Mouse (Mus musculus): Measurements from ENCODE around the gene Hist1h3i. TPM values are rescaled to one million over a fixed set of nuclear protein-coding genes. Genes with fewer than 3 reads are reported as not detected.
"Not testable (repeated sequence)": the region's sequence is repeated elsewhere in the genome, so short reads cannot be mapped to it uniquely, and the experiment has no call there.

Hist1h3i gene
- total RNA-seq, 2 experiments from 2014 or later: 61.0 to 71.7 TPM

DNA sequence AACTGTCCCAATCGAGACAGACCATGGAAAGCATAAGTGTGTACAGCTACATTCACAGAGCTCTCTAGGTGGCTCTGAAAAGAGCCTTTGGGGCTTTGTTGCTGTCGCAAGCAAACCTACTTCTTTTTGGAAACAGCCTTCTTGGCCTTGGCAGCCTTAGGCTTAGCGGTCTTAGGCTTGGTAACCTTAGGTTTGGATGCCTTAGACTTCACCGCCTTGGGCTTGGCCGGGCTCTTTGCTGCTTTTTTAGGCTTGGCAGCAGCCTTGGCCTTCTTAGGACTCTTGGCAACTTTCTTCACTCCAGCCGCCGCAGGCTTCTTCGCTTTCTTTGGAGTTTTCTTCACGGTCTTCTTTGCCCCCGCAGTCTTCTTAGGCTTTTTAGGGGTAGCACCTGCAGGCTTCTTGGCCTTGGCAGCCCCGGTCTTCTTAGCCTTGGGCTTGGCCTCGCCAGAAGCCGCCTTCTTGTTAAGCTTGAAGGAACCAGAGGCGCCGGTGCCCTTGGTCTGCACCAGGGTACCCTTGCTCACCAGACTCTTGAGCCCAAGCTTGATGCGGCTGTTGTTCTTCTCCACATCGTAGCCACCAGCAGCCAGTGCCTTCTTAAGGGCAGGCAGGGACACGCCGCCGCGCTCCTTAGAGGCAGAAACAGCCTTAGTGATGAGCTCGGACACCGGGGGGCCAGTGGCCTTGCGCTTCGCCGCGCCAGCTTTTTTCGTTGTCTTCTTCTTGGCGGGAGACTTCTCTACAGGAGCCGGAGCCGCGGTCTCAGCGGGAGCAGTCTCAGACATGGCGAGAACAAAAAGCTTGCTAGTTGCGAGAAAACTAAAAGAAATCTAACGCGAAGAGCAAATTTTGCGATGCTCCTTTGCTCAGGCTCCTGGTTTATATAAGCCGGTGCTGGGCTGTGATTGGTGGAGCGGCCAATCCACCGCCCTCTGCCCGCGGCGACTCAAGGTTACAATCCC lies 3.1 kb downstream of the Hist1h3i start, which contains the start of gene Hist1h1b:
Hist1h1b (minus strand) TSS at position 859 of the 965 bp plus-strand sequence.
- peak within 1 kb of the TSS; percentile 64 for H3K4me3 ChIP-seq
- peak; percentile 23 to 49 for DNase-seq (ENCODE audit: low spot score in 2 of 2)
- no peak for TF ChIP-seq CTCF (conservative IDR thresholded peaks at IDR 0.05)
- peak within 1 kb of the TSS; percentile 80 for H3K27ac ChIP-seq

- peak overlapping the region; percentile 64 for H3K4me3 ChIP-seq
- peak; percentile 57 to 77 for DNase-seq (ENCODE audit: low spot score in 2 of 2)
- no peak for TF ChIP-seq CTCF (conservative IDR thresholded peaks at IDR 0.05)
- peak overlapping the region; percentile 43; the same call in 1 of the 2 replicates for H3K27ac ChIP-seq
These were observed 4.1 kb downstream of the Hist1h3i start for GRCm38 (mm10) chr13:21778814-21779766.

DNA sequence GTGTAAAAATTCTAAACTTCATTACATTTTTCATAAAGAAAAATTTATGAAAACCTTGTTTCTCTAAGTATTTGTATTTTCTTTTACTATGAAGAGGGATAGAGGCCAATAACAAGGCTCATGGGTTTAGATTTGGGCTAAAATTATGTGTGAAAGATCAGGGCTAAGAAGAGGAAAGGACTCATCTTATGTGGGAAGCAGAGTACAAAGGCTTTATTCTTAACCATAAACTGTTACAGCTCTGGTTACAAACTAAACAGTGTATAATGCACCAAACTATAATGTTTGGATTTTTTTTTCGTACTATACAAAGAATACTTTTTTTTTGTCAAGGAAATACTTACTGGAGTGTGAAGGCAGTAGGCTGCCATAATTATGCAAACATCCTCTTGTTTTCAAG lies 27.5 kb downstream of the Hist1h3i start:
- Histone ChIP-seq H3K4me3 (no peak overlapping the region), H3K27ac (no peak overlapping the region)
- no peak for TF ChIP-seq CTCF (conservative IDR thresholded peaks at IDR 0.05)
- no peak for DNase-seq (ENCODE audit: low spot score in 2 of 2)

DNA sequence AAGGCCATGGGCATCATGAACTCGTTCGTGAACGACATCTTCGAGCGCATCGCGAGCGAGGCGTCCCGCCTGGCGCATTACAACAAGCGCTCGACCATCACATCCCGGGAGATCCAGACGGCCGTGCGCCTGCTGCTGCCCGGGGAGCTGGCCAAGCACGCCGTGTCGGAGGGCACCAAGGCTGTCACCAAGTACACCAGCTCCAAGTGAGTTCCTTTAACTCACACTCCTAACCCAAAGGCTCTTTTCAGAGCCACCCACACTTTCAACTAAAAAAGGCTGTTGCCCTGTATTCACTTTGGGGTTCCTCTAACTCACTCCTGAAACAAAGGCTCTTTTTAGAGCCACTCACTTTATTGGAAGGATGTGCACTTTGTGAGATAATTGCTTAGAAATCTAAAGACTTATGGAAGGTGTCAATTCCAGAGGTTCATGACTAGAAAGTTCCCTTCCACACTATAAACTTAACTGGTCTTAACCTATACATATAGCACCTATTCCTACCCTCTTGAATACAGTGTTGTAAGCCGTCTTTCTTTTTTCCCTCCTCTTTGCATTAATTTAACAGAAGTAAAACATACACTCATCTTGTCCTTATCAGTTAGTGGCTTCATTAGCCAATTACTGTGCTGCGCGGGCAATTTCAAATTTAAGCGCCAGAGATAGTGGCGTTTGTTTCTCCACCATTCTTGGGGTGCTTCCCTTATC lies 28.7 kb downstream of the Hist1h3i start:
- DNase-seq (ENCODE audit: low spot score in 2 of 2): peak; percentile 21 to 29
- H3K4me3 ChIP-seq: peak overlapping the region; percentile 51
- not testable (repeated sequence) for H3K27ac ChIP-seq

- H3K27ac ChIP-seq: peak within 1 kb of the TSS; percentile 85
- TF ChIP-seq CTCF (conservative IDR thresholded peaks at IDR 0.05): 0 out of 2 replicates have a peak, but pooled peaks have one; percentile 33
- peak; percentile 70 to 91 for DNase-seq (ENCODE audit: low spot score in 2 of 2)
- peak within 1 kb of the TSS; percentile 51 for H3K4me3 ChIP-seq
These were observed 29.5 kb downstream of the Hist1h3i start, which contains the start of the genes Hist1h2ak and Hist1h2bn for GRCm38 (mm10) chr13:21753524-21754285. Hist1h2ak (minus strand) TSS chr13:21753827. Hist1h2bn (plus strand) TSS chr13:21754123.

- no peak for TF ChIP-seq CTCF (conservative IDR thresholded peaks at IDR 0.05)
- no peak for DNase-seq (ENCODE audit: low spot score in 2 of 2)
- H3K27ac ChIP-seq: peak overlapping the region; percentile 85
- H3K4me3 ChIP-seq: peak overlapping the region; percentile 51
These were observed 30.1 kb downstream of the Hist1h3i start for GRCm38 (mm10) chr13:21753051-21753523.

DNA sequence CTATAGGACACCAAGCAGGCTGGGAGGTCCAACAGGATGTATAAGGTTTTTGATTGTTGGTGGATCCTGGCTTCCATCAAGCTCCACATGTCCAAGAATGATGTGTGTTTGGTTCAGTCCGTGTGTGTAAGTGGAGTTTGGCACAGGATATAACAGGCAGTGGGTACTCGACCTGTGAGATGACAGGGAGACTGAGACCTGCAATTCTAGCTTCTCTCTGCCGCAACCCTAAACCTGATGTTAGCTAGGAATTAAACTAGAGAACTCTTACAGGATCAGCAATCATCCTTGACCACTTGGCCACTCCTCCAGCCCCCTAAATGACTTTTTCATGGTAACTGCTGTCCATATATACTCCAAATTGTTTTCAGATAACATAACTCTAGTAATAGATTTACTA lies 30.8 kb downstream of the Hist1h3i start:
- no peak for DNase-seq (ENCODE audit: low spot score in 2 of 2)
- Histone ChIP-seq H3K27ac (no peak overlapping the region), H3K4me3 (no peak overlapping the region)
- TF ChIP-seq CTCF (conservative IDR thresholded peaks at IDR 0.05): no peak

- H3K27ac ChIP-seq: no peak overlapping the region
- no peak overlapping the region for H3K4me3 ChIP-seq
- DNase-seq (ENCODE audit: low spot score in 2 of 2): no peak
- no peak for TF ChIP-seq CTCF (conservative IDR thresholded peaks at IDR 0.05)
These were observed 31.3 kb downstream of the Hist1h3i start for GRCm38 (mm10) chr13:21751827-21752226.

- DNase-seq (ENCODE audit: low spot score in 2 of 2): no peak
- Histone ChIP-seq H3K27ac (no peak overlapping the region), H3K4me3 (no peak overlapping the region)
- TF ChIP-seq CTCF (conservative IDR thresholded peaks at IDR 0.05): no peak
These were observed 31.8 kb downstream of the Hist1h3i start for GRCm38 (mm10) chr13:21751417-21751816.

GRCm38 (mm10) chr13:21750159-21751017 lies 32.8 kb downstream of the Hist1h3i start, which contains the start of gene Hist1h4k:
Hist1h4k (minus strand) TSS chr13:21750505.
- DNase-seq (ENCODE audit: low spot score in 2 of 2): peak; percentile 91 to 94
- H3K27ac ChIP-seq: peak within 1 kb of the TSS; percentile 57
- peak within 1 kb of the TSS; percentile 68 for H3K4me3 ChIP-seq

Measured in layer of hippocampus, adult 2 months (tissue).